Mouse (Mus musculus) neutrophil, adult 59 days (primary cell): Measurements from ENCODE around the gene Actl7b. TPM values are rescaled to one million over a fixed set of nuclear protein-coding genes. Genes with fewer than 3 reads are reported as not detected.

Source experiments
- total RNA-seq, 2 experiments: library from RNA; stranded (reverse); gene quantifications; 1 replicate in 1 of 2; 2 replicates in 1 of 2; pipeline ENCODE4 v1.2.4; 2023

Actl7b gene
- total RNA-seq = 1 to 10 TPM; 2.0 to 2.2 TPM

GRCm38 (mm10) chr4:56741041-56741493 is at the start of gene Actl7b:
Gene Actl7b, minus strand, starts transcription at chr4:56741443.

DNA sequence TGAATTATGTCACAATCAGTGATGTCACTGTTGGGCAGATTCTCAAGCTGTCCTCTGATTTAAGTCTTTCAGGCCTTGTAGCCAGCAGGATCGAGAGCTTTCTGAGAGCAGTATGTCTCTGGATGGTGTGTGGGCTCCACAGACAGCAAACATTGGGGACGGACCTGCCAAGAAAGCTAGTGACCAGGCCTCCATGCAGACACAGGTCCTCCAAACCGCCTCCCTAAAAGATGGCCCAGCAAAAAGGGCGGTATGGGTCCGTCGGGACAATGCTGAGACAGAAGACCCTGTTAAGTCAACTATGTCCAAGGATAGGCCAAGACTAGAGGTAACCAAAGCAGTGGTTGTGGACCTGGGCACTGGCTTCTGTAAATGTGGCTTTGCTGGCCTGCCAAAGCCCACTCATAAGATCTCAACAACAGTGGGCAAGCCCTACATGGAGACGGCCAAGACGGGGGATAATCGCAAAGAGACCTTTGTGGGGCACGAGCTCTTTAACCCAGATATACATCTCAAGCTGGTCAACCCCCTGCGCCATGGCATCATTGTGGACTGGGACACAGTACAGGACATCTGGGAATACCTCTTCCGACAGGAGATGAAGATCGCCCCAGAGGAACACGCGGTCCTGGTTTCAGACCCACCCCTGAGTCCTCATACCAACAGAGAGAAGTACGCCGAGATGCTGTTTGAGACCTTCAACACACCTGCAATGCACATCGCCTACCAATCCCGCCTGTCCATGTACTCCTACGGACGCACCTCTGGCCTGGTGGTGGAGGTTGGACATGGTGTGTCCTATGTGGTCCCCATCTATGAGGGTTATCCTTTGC is 2.3 kb upstream of the Actl7b start, which contains the start of gene Actl7a:
Gene Actl7a (plus strand): TSS at position 51 of the 833 bp plus-strand sequence.

GRCm38 (mm10) chr4:56740020-56740485 is 1.2 kb downstream of the Actl7b start, which contains the start of gene Gm26657:
Gene Gm26657, plus strand, starts transcription at chr4:56740070.

Other genes starting within 250 kb of the Actl7b start
- not detected for gene Gm26657, start 1.4 kb downstream of the Actl7b start, total RNA-seq
- not detected for gene Actl7a, start 2.0 kb upstream of the Actl7b start, total RNA-seq
- gene Elp1, start 60.9 kb upstream of the Actl7b start, total RNA-seq = 10 to 100 TPM; 71.7 to 75.4 TPM
- gene Fam206a, start 60.9 kb upstream of the Actl7b start, total RNA-seq = 1 to 10 TPM; 7.0 to 8.5 TPM
- gene Ctnnal1, start 123.7 kb upstream of the Actl7b start, total RNA-seq = 1 to 10 TPM in 1 of 2 experiments, under 1 TPM in 1; 0.60 to 1.1 TPM
- gene Tmem245, start 206.0 kb upstream of the Actl7b start, total RNA-seq = 10 to 100 TPM; 15.3 to 18.4 TPM
- not detected for gene Frrs1l, start 248.9 kb upstream of the Actl7b start, total RNA-seq